Mouse (Mus musculus): ENCODE measurements around the gene Gm21118.
"Not testable (repeated sequence)": the region's sequence is repeated elsewhere in the genome, so short reads cannot be mapped to it uniquely, and the experiment has no call there.

Gm21118 gene

GRCm38 (mm10) chrY:70273542-70273941 is at the start of gene Gm21118:
Gm21118 (minus strand) TSS chrY:70273642.
- not testable (repeated sequence) for DNase-seq (ENCODE audit: low read depth, low spot score)

- not testable (repeated sequence) for DNase-seq (ENCODE audit: low read depth, low spot score)
These were observed 29.7 kb upstream of the Gm21118 start, which contains the start of the genes Gm29423 and Gm29644 for GRCm38 (mm10) chrY:70303187-70303586. Gm29423 (minus strand) TSS chrY:70303287. Gm29644 (minus strand) TSS chrY:70303343.
